Mouse (Mus musculus): Measurements from ENCODE around the gene Ift172.
A peak's percentile ranks its signal among the peaks of the same experiment; 100 is the strongest.
"Not testable (repeated sequence)": the region's sequence is repeated elsewhere in the genome, so short reads cannot be mapped to it uniquely, and the experiment has no call there.

The Ift172 gene

DNA sequence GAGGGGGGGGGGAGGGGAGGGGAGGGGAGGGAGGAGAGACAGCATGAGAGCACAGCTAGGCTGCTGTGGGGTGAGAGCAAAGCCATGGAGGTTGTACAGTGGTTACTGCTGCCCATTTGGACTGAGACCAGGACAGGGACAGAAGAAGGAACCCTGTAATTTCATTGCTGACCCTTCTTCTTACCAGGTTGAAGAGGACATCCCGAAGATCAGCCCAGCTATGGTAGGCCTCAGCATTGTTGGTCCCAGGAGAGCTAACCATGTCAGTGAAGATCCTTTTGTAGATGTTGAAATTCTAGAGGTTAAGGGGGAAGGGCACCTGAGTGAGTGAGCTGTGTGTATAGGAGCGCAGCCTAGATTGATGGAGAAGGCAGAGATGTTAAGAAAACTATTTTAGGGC is 35.5 kb downstream of the Ift172 start:
- DNase-seq = no peak

GRCm38 (mm10) chr5:31254901-31255300 is 36.0 kb downstream of the Ift172 start:
- DNase-seq = no peak

- DNase-seq = no peak
Observed at GRCm38 (mm10) chr5:31254452-31254851, 36.5 kb downstream of the Ift172 start.

DNA sequence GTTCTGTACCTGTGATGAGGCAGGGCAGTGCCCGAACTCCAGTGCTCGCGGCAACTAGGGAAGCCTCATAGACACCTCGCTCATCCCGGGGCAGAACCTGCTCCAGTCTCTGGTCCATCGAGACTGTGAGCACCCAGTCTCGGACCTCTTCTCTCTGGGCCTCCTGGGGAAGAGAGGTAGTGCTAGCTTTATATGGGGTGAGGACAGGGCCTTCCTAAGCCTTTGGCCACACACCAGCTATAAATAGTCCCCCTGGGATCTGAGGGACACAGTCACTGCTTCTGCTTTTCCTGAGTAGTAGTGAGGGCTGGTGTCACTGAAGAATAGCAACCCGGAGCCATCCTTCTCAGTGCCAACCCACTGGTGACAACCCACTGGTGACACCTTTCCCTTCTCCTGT is 37.1 kb downstream of the Ift172 start:
- no peak for DNase-seq

DNA sequence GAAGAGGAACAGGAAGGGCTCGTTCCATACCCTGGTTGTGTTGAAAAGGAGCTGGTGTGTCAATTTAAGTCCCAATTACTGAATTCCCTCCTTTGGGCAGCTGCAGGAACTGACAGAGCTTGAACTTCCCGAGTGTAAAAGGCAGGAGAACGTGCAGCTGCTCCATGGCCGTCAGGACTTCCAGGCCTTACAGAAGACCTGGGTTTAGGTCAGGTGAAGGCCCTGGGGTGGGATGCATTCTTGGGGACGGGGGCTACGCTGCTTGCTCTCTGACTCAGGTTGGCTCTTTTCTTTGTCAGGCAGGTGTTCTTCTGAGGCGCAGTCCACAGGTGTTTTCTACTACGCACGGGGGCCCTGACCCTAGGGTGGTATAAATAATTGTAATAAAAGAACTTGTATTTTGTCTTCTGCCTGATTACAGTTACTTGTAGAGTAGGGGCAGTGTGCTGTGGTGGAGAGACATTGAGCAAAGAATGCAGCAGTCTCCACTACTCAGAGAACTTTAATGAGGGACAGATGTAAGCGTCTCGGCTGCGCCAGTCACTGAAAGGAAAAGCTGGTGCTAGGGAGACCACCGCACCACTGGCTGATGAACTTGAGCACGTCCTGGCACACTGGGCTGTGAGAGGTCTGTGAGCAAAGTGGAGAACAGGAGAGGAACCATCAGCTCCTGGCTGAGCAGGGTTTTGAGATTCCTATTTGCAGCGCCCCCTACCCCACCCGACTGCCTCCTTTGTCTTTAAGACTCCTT is 37.9 kb downstream of the Ift172 start:
- peak; percentile 47 for DNase-seq

DNA sequence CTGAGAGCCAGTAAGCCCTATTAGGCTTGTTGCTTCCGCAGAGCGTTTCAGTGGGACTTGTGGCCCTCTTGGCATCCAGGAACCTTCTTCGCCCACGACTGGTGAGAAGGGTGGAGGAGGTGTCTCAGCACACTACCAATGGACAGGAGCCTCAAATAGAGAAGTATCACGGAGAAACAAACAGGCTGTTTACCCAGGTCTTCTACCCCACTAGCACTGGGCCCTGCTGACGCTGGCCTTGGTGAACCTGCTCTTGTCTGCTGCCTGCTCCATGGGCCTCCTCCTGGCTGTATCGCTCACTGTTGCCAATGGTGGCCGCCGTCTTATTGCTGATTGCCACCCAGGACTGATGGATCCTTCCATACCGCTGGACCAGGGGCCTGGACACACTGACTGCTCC is 38.8 kb downstream of the Ift172 start:
- DNase-seq = no peak

- DNase-seq = peak; percentile 58
Observed at GRCm38 (mm10) chr5:31251541-31252101, 39.3 kb downstream of the Ift172 start, which contains the start of gene Krtcap3. Gene Krtcap3 (plus strand): TSS chr5:31251691.

DNA sequence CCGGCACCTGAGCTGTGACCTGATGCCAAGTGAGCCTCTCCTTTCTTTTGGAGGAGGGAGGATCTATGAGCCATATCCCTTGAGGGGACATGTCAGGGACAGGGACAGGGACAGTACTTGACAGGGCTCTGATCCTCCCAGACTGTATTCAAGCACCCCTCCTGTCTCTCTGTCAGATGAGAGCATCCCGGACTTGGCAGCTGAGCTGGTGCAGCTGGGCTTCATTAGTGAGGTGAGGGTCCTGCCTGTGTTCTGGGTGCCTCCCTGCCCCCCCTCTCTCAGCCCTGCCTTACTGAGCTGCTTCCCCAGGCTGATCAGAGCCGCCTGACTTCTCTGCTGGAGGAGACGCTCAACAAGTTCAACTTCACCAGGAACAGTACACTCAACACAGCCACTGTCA is 40.2 kb downstream of the Ift172 start:
- DNase-seq = peak; percentile 23

- no peak for DNase-seq
Observed at GRCm38 (mm10) chr5:31242191-31242590, 48.7 kb downstream of the Ift172 start.

DNA sequence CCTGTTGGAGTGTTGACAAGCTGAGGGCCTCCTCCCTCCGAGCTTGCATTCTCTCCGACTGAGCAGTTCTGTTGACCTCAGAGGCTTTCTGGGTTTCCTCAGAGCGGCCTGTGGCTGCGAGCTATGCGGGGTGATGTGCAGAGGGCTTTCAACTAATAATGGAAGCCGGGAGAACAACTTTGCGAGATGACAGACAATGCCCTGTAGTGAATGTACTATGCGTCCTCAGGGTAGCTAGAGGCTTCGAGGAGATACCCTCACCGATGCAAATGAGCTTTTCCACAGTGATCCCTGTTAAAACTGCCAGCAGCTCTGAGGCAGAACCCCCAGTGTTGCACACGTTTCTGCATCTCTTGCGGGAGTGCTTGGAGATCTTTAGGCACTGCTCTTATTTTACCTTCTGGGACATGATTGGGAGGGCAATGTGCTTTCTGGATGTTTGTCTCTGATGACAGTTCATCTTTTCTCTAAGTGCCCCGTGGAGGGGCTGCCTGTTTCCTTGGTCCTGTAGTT is 49.3 kb downstream of the Ift172 start:
- DNase-seq = no peak

GRCm38 (mm10) chr5:31240637-31241521 is 50.0 kb downstream of the Ift172 start, which contains the start of the genes Nrbp1 and Gm9970:
Gene Nrbp1 (plus strand): TSS chr5:31240864.
Gene Gm9970 (minus strand): TSS chr5:31241232.
- peak; percentile 98 for DNase-seq

GRCm38 (mm10) chr5:31226641-31227040 is 64.3 kb downstream of the Ift172 start:
- DNase-seq = no peak

GRCm38 (mm10) chr5:31222696-31223095 is 68.2 kb downstream of the Ift172 start:
- no peak for DNase-seq

GRCm38 (mm10) chr5:31221304-31221945 is 69.5 kb downstream of the Ift172 start:
- DNase-seq = peak; percentile 82

DNA sequence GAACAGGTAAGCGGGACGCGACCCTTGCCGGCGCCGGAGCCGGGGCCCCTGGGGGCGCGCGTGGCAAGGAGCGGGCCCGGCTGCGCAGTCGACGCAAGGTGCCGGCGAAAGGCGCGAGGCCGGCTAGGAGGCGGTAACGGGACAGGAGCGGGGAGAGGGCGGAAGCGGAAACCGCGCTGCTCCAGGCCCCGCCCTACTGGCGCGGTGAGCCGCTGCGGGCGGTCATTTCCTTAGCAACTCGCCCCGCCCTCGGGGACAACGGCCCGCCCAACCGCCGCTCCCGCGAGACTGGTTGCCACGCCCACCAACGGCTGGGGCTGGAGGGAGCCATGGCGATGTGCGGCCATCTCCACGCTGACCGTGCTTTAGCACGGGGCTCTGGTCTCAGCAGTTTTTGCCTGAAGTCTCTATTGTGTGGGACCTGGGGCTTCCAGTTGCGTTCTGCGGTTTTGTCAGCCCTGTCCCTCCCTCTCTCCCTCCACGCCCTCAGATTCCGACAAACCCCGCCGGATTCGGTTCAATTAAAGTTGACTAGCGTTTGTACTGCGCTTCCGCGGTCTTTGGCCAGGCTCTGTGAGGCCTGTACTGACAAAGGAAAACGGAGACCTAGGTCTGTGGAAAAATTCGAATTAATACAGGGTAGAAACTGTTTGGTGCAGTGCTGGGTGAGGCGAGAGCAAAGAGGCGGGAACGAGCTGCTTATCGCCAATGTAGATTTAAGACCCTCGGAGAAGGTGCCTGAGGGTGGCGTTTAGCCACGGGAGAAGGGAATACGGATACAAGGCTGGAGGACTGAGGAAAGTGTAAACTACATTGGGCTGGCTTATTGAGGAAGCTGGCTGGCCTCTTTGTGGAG is 70.2 kb downstream of the Ift172 start, which contains the start of gene Ppm1g:
Gene Ppm1g, minus strand, starts transcription at position 240 of the 856 bp plus-strand sequence.
- DNase-seq = peak; percentile 99

GRCm38 (mm10) chr5:31219911-31220447 is 70.9 kb downstream of the Ift172 start:
- DNase-seq = peak; percentile 70

DNA sequence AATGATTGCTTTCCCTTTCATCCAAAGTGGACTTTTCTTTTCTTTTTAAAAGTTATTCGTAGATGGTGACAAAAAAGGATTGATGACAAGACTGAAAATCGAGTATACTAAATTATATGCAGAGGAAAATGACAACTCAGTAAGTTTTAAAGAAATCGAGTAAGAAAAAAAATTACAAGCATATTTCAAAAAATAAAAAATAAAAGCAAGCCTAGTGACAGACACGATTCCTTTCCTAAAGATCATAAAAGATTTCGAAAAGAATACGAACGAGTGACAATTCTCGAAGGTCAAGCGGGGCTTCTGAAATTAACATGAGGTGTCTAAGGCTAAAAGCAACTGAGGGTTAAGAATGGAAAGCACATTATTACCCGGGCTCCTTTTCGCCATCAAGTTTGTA is 71.4 kb downstream of the Ift172 start:
- no peak for DNase-seq

GRCm38 (mm10) chr5:31219070-31219469 is 71.8 kb downstream of the Ift172 start:
- DNase-seq = peak; percentile 62

DNA sequence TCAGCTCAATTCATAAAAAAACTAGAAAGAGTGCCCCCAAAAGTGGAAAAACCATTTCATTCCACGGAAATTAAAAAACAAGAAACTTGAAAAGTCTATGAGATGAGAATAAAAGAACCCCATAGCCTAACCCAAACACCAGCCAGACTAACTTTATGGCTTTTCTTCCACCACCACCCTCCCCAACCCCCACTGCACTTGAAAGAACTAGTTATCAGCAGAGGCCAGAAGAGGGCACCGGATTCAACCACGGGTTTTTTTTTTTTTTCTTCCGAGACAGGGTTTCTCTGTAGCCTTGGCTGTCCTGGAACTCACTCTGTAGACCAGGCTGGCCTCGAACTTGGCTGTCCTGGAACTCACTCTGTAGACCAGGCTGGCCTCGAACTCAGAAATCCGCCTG is 72.6 kb downstream of the Ift172 start:
- no peak for DNase-seq

GRCm38 (mm10) chr5:31216554-31216953 is 74.4 kb downstream of the Ift172 start:
- DNase-seq = not testable (repeated sequence)

GRCm38 (mm10) chr5:31204421-31204820 is 86.5 kb downstream of the Ift172 start:
- DNase-seq = no peak
